Mouse (Mus musculus) forebrain, embryonic 15.5 days (tissue): ENCODE results near the gene Tmem223. TPM values are rescaled to one million over a fixed set of nuclear protein-coding genes. Genes with fewer than 3 reads are reported as not detected.

Experiments
- ATAC-seq: fragments of 200-750 bp; cut with Nextera tagmentation; replicated peaks from 2 replicates; pipeline ENCODE4 v1.8.0; 2017; ENCODE audit warnings: mild to moderate bottlenecking, moderate TSS enrichment, moderate library complexity
- H3K27ac ChIP-seq: fragments of 300-500 bp; sonication (generic); replicated peaks from 2 replicates; pipeline ENCODE4 v1.5.1; 2015; ENCODE audit warnings: mild to moderate bottlenecking, inconsistent platforms
- H3K27me3 ChIP-seq: fragments of 300-500 bp; sonication (generic); 2 replicates; pipeline ENCODE4 v1.6.1; 2015; ENCODE audit warnings: inconsistent platforms
- H3K36me3 ChIP-seq: fragments of 300-500 bp; sonication (generic); 2 replicates; pipeline ENCODE4 v1.6.1; 2015; ENCODE audit warnings: mild to moderate bottlenecking, inconsistent platforms
- H3K4me1 ChIP-seq: fragments of 300-500 bp; sonication (generic); 2 replicates; pipeline ENCODE4 v1.6.1; 2015; ENCODE audit warnings: inconsistent platforms
- H3K4me2 ChIP-seq: fragments of 300-500 bp; sonication (generic); replicated peaks from 2 replicates; pipeline ENCODE4 v1.6.1; 2015; ENCODE audit warnings: mild to moderate bottlenecking, inconsistent platforms
- H3K4me3 ChIP-seq: fragments of 300-500 bp; sonication (generic); 2 replicates; pipeline ENCODE4 v1.5.1; 2015; ENCODE audit warnings: mild to moderate bottlenecking, inconsistent platforms
- H3K9ac ChIP-seq: fragments of 300-500 bp; sonication (generic); replicated peaks from 2 replicates; pipeline ENCODE4 v1.6.1; 2015; ENCODE audit warnings: mild to moderate bottlenecking, inconsistent platforms
- H3K9me3 ChIP-seq: fragments of 300-500 bp; sonication (generic); 2 replicates; pipeline ENCODE4 v1.6.1; 2016; ENCODE audit warnings: inconsistent platforms
- WGBS: fragments of 180-500 bp; shearing (Covaris S2); methylation state at CpG from one replicate; pipeline ENCODE4 v1.1.7; 2015; ENCODE audit warnings: mixed read lengths; 5-methylcytosine and 5-hydroxymethylcytosine counted together
- polyA plus RNA-seq: library from polyadenylated mRNA; unstranded; fragments of >200 nt; fragmentation: Nextera tagmentation; extraction: Ambion mirVana; gene quantifications from 2 replicates; pipeline ENCODE4 v1.2.1, GENCODE M21; 2015

Tmem223 gene
- polyA plus RNA-seq, result 249 and 250 TPM in 2 replicates

DNA sequence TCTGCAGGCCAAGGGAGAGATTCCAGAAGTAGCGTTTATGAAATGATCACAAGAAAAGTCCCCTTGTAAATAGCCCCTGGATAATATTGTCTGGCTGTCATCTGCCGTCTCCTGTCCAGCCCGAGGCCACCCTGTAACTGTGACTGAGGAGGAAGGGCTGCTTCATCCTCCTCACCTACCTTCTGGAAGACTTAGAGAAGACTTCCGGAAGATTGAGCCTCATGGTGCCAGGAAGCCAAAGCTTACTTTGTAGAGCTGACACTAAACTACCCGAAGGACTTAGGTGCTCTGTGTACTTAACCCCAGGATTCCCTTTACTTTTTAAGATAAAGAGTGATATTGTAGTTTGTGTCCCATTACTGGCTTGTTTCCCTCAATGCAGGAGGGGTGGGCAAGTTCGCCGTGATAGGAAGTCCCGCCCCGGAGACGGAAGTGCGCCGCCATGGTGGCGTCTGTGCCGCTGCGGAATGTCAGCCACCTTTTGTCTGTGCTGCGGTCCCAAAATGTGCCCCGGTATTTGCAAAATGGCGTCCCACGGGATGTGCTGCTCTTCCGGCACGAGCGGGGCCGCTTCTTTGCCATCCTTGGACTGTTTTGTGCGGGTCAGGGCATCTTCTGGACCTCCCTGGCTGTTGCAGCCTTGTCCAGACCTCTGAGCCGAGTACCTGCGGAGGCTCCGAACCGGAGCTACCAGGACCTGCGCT, at the start of gene Tmem223:
Tmem223 (plus strand) TSS at position 430 of the 704 bp plus-strand sequence.
- Histone ChIP-seq H3K27me3 (no peaks in the 10 kb centered on the region), H3K4me2 (peak within 1 kb of the TSS; percentile 58), H3K27ac (peak within 1 kb of the TSS; percentile 92), H3K4me1 (peaks cover 41% of the 10 kb centered on the region), H3K9ac (peak within 1 kb of the TSS; percentile 95), H3K36me3 (peaks cover 57% of the 10 kb centered on the region), H3K9me3 (no peaks in the 10 kb centered on the region), H3K4me3 (peak within 1 kb of the TSS; percentile 77)
- peak; percentile 64 for ATAC-seq
- WGBS, result 17% methylated on average over 29 of the region's 29 CpGs

DNA sequence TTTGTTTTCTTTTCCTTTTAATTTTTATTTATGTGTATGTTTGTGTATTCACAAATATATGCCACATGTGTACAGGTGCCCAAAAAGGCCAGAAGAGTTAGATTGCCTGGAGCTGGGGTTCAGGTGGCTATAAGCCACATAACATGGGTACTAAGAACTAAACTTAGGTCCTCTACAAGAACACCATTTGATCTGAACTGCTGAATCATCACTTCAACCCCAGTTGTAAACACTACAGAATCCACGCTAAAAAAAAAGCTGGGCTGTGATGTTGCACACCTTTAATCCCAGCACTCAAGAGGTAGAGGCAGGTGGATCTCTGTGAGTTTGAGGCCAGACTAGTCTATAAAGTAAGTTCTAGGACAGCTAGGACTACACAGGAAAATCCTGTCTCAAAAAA, 49.4 kb upstream of the Tmem223 start:
- peaks cover 39% of the 10 kb centered on the region for H3K4me1 ChIP-seq
- H3K4me3 ChIP-seq, result 0 out of 2 replicates have a peak overlapping the region, but pooled peaks have one; percentile 2
- H3K36me3 ChIP-seq, result peaks cover 20% of the 10 kb centered on the region
- no peak overlapping the region for H3K9ac ChIP-seq
- WGBS, result 90% methylated on average over 1 of the region's 1 CpGs
- H3K27ac ChIP-seq, result no peak overlapping the region
- peak overlapping the region; percentile 47; the same call in 1 of the 2 replicates for H3K4me2 ChIP-seq
- no peaks in the 10 kb centered on the region for H3K9me3 ChIP-seq
- H3K27me3 ChIP-seq, result no peaks in the 10 kb centered on the region
- ATAC-seq, result no peak

DNA sequence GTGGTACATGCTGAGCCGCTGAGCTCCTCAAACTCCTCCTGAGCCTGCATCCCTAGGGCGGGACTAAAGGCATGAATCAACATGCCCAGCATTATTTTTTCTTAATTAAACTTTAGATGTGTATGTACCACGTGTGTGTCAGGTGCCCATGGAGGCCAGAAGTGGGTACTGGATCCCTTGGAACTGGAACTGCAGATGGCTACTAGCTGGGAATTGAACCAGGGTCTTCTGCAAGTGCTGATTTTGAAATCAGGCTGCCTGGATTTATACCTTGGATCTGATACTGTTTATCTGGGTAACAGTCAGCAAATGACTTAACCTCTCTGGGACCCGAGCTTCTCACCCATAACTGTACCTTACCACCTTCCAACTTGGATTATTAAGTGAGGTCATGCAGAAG, 48.8 kb upstream of the Tmem223 start:
- Histone ChIP-seq H3K9ac (peak overlapping the region; percentile 77; the same call in 1 of the 2 replicates), H3K36me3 (peaks cover 26% of the 10 kb centered on the region), H3K4me3 (peak overlapping the region; percentile 78), H3K27ac (no peak overlapping the region), H3K4me2 (peak overlapping the region; percentile 47), H3K27me3 (no peaks in the 10 kb centered on the region), H3K9me3 (no peaks in the 10 kb centered on the region), H3K4me1 (peaks cover 39% of the 10 kb centered on the region)
- WGBS, result 53% methylated on average over 4 of the region's 4 CpGs
- no peak for ATAC-seq

DNA sequence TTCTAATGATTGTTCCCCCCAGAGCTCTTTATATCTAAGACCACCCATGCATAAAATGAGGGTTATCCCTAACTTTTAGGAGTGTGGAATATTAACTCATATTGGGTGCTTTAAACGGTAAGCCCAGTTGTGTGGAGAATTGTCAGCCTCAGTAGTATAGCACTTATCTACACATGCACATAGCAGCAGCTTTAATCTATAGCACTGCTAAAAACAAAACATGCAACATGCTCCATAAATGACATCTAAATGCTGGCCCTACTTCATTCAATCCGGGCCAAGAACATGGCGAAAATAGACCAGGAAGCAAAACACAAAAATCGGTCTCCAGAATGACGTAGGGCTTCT, 48.3 kb upstream of the Tmem223 start:
- H3K4me2 ChIP-seq, result peak overlapping the region; percentile 47
- no peaks in the 10 kb centered on the region for H3K9me3 ChIP-seq
- WGBS, result 1% methylated on average over 5 of the region's 5 CpGs
- peaks cover 26% of the 10 kb centered on the region for H3K36me3 ChIP-seq
- H3K4me1 ChIP-seq, result peaks cover 39% of the 10 kb centered on the region
- peak; percentile 23 for ATAC-seq
- H3K27ac ChIP-seq, result peak overlapping the region; percentile 93
- H3K4me3 ChIP-seq, result peak overlapping the region; percentile 78
- no peaks in the 10 kb centered on the region for H3K27me3 ChIP-seq
- peak overlapping the region; percentile 77 for H3K9ac ChIP-seq

DNA sequence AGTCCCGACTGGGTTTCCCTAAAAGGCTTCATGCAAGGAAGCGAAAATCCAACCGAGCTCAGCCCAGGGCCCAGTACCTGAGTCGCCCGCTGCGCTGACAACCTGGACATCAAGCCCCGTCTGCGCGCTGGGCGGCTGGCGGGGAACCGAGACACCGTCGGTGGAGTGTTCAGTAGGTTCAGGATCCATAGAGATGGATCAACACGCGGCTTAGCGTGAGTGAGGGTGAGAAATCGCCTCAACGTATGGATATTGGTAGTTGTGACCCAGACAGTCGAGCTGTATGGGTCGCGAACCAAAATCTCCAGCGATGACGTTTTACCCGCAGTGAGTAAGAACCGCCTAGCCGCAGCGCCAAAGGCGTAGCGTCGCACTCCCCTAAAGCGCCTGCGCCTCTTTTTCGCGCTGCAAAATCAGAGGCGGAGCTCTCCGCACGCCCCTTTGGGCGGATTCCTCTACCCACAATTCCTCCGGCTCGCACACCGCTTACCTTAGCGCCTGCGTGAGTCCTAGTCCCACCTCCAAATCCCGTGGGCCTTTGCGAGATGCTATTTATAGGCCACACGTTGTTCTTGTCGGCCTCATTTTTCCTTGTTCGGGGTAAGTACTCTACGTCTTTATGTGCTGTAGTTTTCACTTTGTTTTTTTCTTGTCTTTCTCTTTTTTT, 47.8 kb upstream of the Tmem223 start, which contains the start of gene Slc3a2:
Slc3a2 (minus strand) TSS at position 463 of the 667 bp plus-strand sequence.
- Histone ChIP-seq H3K4me2 (peak within 1 kb of the TSS; percentile 61), H3K27me3 (no peaks in the 10 kb centered on the region), H3K4me1 (peaks cover 39% of the 10 kb centered on the region), H3K9me3 (no peaks in the 10 kb centered on the region), H3K9ac (peak within 1 kb of the TSS; percentile 93), H3K36me3 (peaks cover 26% of the 10 kb centered on the region), H3K4me3 (peak within 1 kb of the TSS; percentile 78), H3K27ac (peak within 1 kb of the TSS; percentile 93)
- peak; percentile 97 for ATAC-seq
- under 1% methylated on average over 50 of the region's 50 CpGs for WGBS

DNA sequence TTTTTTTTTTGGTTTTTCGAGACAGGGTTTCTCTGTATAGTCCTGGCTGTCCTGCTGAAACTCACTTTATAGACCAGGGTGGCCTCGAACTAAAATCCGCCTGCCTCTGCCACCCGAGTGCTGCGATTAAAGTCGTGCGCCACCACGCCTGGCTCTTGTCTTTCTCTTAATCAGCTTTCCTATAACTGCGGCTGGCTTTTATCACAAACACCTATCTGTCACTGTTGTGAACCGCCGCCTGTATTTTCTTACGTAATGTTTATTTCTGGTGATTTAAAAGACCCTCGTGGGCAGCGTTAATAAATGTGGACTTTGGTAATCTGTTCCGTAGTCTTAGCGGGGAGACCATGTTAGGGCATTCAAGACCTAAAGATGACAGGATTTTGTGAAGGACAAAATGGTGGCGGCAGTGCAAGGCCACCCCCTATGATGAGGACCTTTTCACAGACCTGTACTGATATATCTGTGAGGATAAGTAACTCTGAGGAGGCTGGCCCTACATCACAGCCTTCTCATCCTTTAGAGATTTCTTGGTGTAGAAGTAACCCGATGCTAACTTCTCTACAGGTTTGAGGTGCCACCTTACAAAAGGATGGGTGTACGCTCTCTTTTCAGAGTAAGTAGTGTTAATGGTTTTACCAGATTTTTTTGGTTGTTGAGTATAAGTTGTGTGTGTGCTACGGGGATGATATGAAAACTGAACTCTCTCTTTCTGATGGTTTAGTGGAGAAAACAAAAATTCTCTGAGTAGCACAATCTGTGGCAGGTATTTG, 47.0 kb upstream of the Tmem223 start:
- Histone ChIP-seq H3K36me3 (peaks cover 26% of the 10 kb centered on the region), H3K9ac (peak overlapping the region; percentile 93), H3K27ac (peak overlapping the region; percentile 93), H3K4me2 (peak overlapping the region; percentile 61), H3K9me3 (no peaks in the 10 kb centered on the region), H3K4me3 (peak overlapping the region; percentile 78), H3K27me3 (no peaks in the 10 kb centered on the region), H3K4me1 (peaks cover 39% of the 10 kb centered on the region)
- ATAC-seq, result no peak
- under 1% methylated on average over 20 of the region's 20 CpGs for WGBS

DNA sequence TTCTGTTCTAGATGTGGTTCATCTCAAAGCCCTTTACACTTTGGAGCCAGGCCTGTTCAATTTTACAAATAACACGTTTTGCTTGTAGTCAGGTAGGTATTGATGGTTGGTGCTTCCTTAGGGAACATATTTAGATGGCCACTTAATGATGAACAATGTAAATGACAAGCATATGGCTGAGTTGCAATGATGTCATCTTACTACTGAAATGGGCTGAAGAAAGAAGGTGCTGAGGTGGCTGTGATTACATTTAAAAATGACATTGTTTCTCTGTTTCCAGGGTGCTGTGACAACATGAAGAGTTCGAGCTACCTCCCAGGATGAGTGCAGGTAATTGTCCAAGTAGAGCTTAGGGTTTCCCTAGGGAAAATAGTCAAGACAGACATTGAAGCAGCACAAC, 46.4 kb upstream of the Tmem223 start:
- no peak for ATAC-seq
- H3K27me3 ChIP-seq, result no peaks in the 10 kb centered on the region
- 3% methylated on average over 2 of the region's 2 CpGs for WGBS
- H3K27ac ChIP-seq, result peak overlapping the region; percentile 93
- peak overlapping the region; percentile 93 for H3K9ac ChIP-seq
- H3K9me3 ChIP-seq, result no peaks in the 10 kb centered on the region
- H3K4me1 ChIP-seq, result peaks cover 39% of the 10 kb centered on the region
- peaks cover 26% of the 10 kb centered on the region for H3K36me3 ChIP-seq
- peak overlapping the region; percentile 61 for H3K4me2 ChIP-seq
- peak overlapping the region; percentile 78 for H3K4me3 ChIP-seq

DNA sequence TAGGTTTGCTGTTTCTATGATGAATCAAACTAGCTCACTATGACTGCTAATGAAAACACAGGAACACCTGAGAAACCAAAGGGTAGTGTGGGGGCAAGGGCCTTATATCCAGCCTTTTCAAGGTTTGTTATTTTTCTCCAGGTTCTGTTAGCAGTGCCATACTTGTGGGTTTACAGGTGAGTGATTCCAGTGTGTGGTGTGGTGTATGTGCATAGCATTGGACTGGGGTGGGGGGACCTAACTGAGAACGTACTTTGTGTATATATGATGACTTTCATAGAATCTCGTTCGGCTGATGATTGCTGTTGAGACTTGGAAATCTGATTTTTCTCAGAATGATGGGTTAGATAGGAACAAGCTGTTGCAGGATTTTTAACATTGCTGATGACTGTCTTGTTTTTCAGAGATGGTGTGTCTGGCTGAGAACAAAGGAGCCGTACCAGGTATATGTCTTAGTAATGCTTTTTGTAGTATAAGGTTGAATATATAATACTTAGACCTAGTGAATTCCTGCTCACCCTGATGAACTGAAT, 45.6 kb upstream of the Tmem223 start:
- Histone ChIP-seq H3K9me3 (no peaks in the 10 kb centered on the region), H3K36me3 (peaks cover 26% of the 10 kb centered on the region), H3K4me1 (peaks cover 39% of the 10 kb centered on the region), H3K9ac (peak overlapping the region; percentile 93), H3K4me2 (peak overlapping the region; percentile 61), H3K27ac (0 out of 2 replicates have a peak overlapping the region, but pooled peaks have one; percentile 17), H3K27me3 (no peaks in the 10 kb centered on the region), H3K4me3 (peak overlapping the region; percentile 78)
- WGBS, result 52% methylated on average over 4 of the region's 4 CpGs
- no peak for ATAC-seq

DNA sequence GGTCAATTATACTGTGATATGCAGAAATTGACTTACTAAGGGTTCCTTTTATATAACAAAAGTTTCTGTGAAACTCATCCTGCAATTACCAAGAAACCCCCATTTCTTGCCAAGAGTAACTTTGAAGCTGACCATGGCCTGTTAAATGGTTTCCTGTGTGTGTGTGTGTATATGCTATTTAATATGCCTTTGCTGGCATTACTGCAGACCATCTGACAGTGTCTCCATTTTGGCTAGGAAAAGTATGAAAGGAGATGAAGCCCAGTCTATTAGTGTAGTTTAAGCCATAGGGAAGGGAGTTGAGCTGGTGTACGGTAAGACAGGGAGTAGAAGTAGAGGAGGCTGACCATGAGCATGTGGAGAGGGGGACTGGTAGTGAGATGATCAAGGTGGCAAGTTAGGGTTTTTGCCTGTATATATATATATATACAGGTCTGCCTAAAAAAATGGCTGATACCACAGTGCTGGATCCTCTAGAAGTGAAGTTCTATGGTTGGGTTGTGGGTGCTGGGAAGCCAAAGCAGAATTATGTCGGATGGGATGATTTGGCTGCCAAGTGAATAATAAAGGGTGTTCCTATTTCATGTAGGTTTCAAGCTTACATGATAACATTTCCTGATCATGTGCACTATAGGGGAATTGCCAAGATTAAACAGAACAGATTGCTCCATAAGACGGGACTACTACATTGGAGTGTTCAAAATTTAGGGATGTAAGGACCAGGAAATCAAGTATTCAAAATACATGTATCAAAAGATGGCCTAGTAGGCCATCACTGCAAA, 44.0 kb upstream of the Tmem223 start:
- ATAC-seq, result no peak
- Histone ChIP-seq H3K4me1 (peaks cover 32% of the 10 kb centered on the region), H3K9ac (no peak overlapping the region), H3K9me3 (no peaks in the 10 kb centered on the region), H3K27ac (no peak overlapping the region), H3K4me2 (no peak overlapping the region), H3K36me3 (peaks cover 26% of the 10 kb centered on the region), H3K4me3 (no peak overlapping the region), H3K27me3 (no peaks in the 10 kb centered on the region)
- WGBS, result 23% methylated on average over 3 of the region's 3 CpGs

DNA sequence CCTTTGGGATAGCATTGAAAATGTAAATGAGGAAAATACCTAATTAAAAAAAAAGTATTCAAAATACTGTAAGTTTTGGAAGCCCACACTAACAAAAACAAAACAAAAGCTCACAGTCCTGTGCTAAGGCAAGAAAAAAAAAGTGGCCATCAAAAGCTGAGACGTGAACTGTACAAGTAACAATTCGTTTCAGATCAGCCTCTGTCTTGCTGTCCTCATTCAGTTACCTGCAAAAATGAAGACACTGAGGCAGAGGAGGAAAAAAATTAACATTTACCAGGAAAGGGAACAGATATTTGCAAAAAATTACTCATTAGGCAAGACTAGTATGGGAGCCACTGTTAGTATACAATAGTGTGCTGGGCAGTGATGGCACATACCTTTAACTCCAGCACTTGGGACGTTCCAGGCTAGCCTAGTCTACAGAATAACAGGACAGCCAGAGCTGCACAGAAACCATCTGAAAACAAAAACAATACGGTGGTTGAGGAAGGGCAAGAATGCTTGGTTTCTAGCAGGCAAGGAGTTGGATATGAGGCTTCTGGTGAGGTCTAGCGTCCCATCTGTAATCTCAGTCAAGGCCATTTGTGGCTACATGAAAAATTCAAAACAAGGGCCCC, 43.2 kb upstream of the Tmem223 start:
- H3K36me3 ChIP-seq, result peaks cover 26% of the 10 kb centered on the region
- no peaks in the 10 kb centered on the region for H3K9me3 ChIP-seq
- H3K27me3 ChIP-seq, result no peaks in the 10 kb centered on the region
- H3K4me3 ChIP-seq, result no peak overlapping the region
- peaks cover 25% of the 10 kb centered on the region for H3K4me1 ChIP-seq
- H3K27ac ChIP-seq, result no peak overlapping the region
- no peak for ATAC-seq
- no peak overlapping the region for H3K4me2 ChIP-seq
- H3K9ac ChIP-seq, result no peak overlapping the region
- 26% methylated on average over 5 of the region's 5 CpGs for WGBS
